Mouse (Mus musculus) heart, adult 2 months (tissue): ENCODE measurements around the gene Nxph3.

ENCODE experiments used
- CTCF ChIP-seq: fragments of 200-600 bp; IDR thresholded peaks from 2 replicates; pipeline ENCODE4 v1.8.1; 2022; ENCODE audit warnings: antibody characterized with exemption, mild to moderate bottlenecking, moderate library complexity
- POLR2A ChIP-seq: fragments of 200-500 bp; IDR thresholded peaks from 2 replicates; pipeline ENCODE4 v1.6.1; 2011; ENCODE audit warnings: mild to moderate bottlenecking, low read depth, low read length, control low read depth; ENCODE audit not compliant: insufficient read depth

GRCm38 (mm10) chr11:95559761-95560160 is 45.4 kb upstream of the Nxph3 start:
- no peak for TF ChIP-seq POLR2A
- no peak for TF ChIP-seq CTCF
